Mouse (Mus musculus) embryonic fibroblast, embryonic 13.5 days (primary cell): Measurements from ENCODE around the gene Cd68. TPM values are rescaled to one million over a fixed set of nuclear protein-coding genes. Genes with fewer than 3 reads are reported as not detected.
"Not testable (repeated sequence)": the region's sequence is repeated elsewhere in the genome, so short reads cannot be mapped to it uniquely, and the experiment has no call there.

Experiments used
- H3K27ac ChIP-seq: 2 replicates; pipeline ENCODE4 v1.5.1; 2012; ENCODE audit warnings: low read length, control low read depth, inconsistent platforms; ENCODE audit not compliant: insufficient read depth
- H3K4me1 ChIP-seq: 2 replicates; pipeline ENCODE4 v1.6.1; 2011; ENCODE audit warnings: low read length; ENCODE audit not compliant: control insufficient read depth, insufficient read depth
- H3K4me3 ChIP-seq: 2 replicates; pipeline ENCODE4 v1.5.1; 2011; ENCODE audit warnings: mild to moderate bottlenecking, control low read depth, low read length; ENCODE audit not compliant: insufficient read depth
- CTCF ChIP-seq: IDR thresholded peaks from 2 replicates; pipeline ENCODE4 v1.5.1; 2011; ENCODE audit warnings: mild to moderate bottlenecking, control low read depth, low read length, moderate library complexity, borderline replicate concordance; ENCODE audit not compliant: insufficient read depth
- POLR2A ChIP-seq: IDR thresholded peaks from 2 replicates; pipeline ENCODE4 v1.6.1; 2011; ENCODE audit warnings: low read depth, mild to moderate bottlenecking, control low read depth, low read length, moderate library complexity
- polyA plus RNA-seq: library from polyadenylated mRNA; stranded (reverse); fragments of >200 nt; gene quantifications from 2 replicates; pipeline ENCODE4 v1.2.4, GENCODE M21; 2011; ENCODE audit warnings: low read depth; ENCODE audit not compliant: missing spikeins, insufficient read length

Cd68 gene
- polyA plus RNA-seq, 1 experiment: 8.6 TPM

GRCm38 (mm10) chr11:69707873-69708381 lies 42.0 kb upstream of the Cd68 start:
- H3K27ac ChIP-seq: no peak overlapping the region
- no peaks in the 10 kb centered on the region for H3K4me1 ChIP-seq
- TF ChIP-seq CTCF (no peak), POLR2A (no peak)
- H3K4me3 ChIP-seq: no peak overlapping the region

DNA sequence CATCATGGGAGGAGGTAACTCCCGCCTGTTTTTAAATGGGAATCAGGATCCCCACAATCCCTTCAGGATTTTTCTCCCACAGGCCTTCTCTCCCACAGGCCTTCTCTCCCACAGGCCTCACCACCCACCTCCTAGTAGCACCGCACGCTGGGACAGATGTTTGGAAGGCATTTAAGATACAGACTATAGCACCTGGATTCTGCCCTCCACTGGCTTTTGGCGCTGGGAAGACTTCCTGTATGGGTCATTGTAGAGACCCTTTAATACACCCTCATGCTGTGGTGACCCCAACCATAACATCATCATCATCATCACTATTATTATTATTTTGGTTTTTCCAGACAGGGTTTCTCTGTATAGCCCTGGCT lies 41.5 kb upstream of the Cd68 start:
- Histone ChIP-seq H3K4me3 (no peak overlapping the region), H3K4me1 (no peaks in the 10 kb centered on the region), H3K27ac (no peak overlapping the region)
- no peak for TF ChIP-seq CTCF
- no peak for TF ChIP-seq POLR2A

DNA sequence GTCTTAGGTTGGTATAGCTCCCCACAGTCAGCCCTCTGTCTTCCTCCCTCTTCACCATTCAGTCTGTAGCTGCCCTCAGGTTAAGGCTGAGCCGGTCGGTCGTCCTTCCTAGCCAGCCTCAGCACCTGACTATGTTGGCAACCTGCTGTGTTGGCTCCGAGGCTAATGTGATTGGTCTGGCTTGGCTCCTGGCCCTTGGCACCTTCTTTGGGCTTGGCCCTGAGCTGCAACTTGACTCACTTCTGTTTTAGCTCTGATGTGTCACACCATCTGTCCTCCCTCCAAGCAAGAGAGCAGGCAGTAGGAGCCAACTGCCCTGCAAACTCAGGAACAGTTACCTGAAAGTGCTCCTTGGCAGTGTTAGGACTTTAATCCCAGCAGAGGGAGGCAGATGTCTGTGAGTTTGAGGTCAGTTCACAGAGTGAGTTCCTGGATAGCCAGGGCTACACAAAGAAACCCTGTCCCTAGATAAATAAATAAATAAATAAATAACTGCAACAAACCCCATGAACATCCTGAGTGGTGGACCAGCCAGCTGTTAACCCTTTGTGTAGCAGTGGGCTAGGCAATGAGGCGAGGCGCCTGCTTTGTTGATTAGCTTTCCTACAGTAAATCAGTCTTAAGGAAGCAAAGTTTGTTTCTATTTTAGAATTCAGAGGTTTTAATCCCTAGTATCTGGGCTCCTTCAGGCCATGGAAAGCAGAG lies 41.0 kb upstream of the Cd68 start:
- TF ChIP-seq POLR2A (no peak), CTCF (no peak)
- Histone ChIP-seq H3K27ac (no peak overlapping the region), H3K4me3 (no peak overlapping the region), H3K4me1 (no peaks in the 10 kb centered on the region)

DNA sequence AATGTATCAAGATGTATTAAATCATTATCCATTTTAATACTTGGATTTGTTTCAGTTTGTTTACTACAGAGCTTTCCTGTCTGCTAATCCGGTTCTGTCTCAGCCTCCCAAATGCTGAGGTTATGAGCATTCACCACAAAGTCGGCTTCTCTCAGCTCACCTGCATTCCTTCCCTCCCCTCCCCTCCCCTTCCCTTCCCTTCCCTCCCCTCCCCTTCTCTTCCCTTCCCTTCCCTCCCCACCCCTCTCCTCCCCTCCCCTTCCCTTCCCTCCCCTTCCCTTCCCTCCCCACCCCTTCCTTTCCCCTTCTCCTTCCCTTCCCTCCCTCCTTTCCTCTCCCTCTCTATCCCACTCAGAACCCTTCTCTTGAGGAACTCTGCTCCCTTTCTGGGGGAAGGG lies 38.7 kb upstream of the Cd68 start:
- no peak for TF ChIP-seq POLR2A
- no peak for TF ChIP-seq CTCF
- Histone ChIP-seq H3K27ac (no peak overlapping the region), H3K4me3 (no peak overlapping the region), H3K4me1 (no peaks in the 10 kb centered on the region)

GRCm38 (mm10) chr11:69703814-69704612 lies 38.1 kb upstream of the Cd68 start:
- no peak overlapping the region for H3K27ac ChIP-seq
- TF ChIP-seq POLR2A: no peak
- TF ChIP-seq CTCF: no peak
- H3K4me3 ChIP-seq: no peak overlapping the region
- H3K4me1 ChIP-seq: no peaks in the 10 kb centered on the region

- not testable (repeated sequence) for H3K4me3 ChIP-seq, H3K4me1 ChIP-seq, H3K27ac ChIP-seq
Observed at GRCm38 (mm10) chr11:69703381-69703780, 37.4 kb upstream of the Cd68 start.

DNA sequence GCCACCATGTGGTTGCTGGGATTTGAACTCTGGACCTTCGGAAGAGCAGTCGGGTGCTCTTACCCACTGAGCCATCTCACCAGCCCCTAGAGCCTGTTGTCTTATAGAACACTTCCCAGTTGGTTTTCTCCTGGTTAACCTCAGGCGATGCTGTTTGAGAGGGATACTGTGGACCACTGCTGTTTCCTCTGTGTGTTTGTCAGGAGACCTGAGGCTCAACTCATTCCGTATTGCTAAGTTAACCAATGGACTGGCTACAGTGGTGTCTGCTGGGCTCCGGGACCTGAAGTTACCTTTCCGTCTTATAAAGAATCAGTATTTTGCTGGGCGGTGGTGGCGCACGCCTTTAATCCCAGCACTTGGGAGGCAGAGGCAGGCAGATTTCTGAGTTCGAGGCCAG lies 36.9 kb upstream of the Cd68 start:
- H3K4me1 ChIP-seq, H3K4me3 ChIP-seq: not testable (repeated sequence)

DNA sequence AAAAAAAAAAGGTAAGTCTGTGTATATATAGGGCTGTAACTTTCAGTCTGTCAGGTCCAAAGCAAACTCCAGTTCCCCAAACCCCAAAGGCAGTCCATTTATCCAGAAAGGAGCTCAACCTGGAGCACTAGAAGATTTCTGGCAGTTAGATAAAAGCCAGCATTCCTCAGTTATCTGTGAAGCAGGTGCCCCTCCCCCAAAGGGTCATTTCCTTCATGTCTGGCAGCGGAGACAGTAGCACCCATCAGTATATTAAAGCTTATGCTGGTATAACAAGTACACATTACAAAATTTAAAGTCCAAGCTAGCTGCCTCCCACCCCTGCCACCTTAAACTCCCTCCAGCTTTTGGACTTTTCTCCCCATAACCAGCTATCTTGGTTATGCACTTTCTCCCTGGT lies 33.6 kb upstream of the Cd68 start:
- TF ChIP-seq CTCF: no peak
- TF ChIP-seq POLR2A: no peak
- Histone ChIP-seq H3K4me3 (no peak overlapping the region), H3K27ac (no peak overlapping the region), H3K4me1 (no peaks in the 10 kb centered on the region)

More for the DNA sequence above, 36.9 kb upstream of the Cd68 start:
- H3K27ac ChIP-seq: not testable (repeated sequence)

DNA sequence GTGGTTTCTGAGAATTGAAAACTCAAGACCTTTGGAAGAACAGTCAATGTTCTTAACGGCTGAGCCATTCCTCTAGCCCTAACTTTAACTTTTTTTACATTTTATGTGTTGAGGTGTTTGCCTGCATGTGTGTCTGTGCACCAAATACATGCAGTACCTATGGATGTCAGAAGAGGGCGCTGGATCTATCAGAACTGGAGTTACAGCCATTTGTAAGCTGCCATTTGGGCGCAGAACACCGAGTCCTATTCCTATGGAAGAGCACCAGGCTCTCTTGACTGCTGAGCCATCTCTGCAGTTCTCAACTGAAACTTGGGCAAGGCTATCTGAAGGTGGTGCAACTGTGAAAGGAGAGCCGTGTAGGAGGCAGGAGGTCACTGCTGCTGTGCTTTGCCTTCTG lies 32.6 kb upstream of the Cd68 start:
- TF ChIP-seq POLR2A: no peak
- TF ChIP-seq CTCF: no peak
- Histone ChIP-seq H3K4me1 (no peaks in the 10 kb centered on the region), H3K27ac (no peak overlapping the region), H3K4me3 (no peak overlapping the region)

- Histone ChIP-seq H3K27ac (no peak overlapping the region), H3K4me3 (no peak overlapping the region), H3K4me1 (no peaks in the 10 kb centered on the region)
- TF ChIP-seq POLR2A: no peak
- TF ChIP-seq CTCF: no peak
Observed at GRCm38 (mm10) chr11:69697396-69697795, 31.4 kb upstream of the Cd68 start.
